Mouse (Mus musculus) cerebellum, adult 2 months (tissue): ENCODE data around the gene Islr. TPM values are rescaled to one million over a fixed set of nuclear protein-coding genes. Genes with fewer than 3 reads are reported as not detected.

Source experiments
- DNase-seq, 2 experiments: peaks; one replicate each; pipeline ENCODE4 v3.0.0; 2021
- H3K27ac ChIP-seq: fragments of 200-500 bp; 2 replicates; pipeline ENCODE4 v1.5.1; 2012; ENCODE audit warnings: low read length, control low read depth, inconsistent platforms; ENCODE audit not compliant: insufficient read depth
- H3K27me3 ChIP-seq: fragments of 200-500 bp; 2 replicates; pipeline ENCODE4 v1.6.1; 2012; ENCODE audit warnings: inconsistent platforms, mild to moderate bottlenecking, low read length, moderate library complexity; ENCODE audit not compliant: control insufficient read depth, insufficient read depth
- H3K4me1 ChIP-seq: fragments of 200-500 bp; 2 replicates; pipeline ENCODE4 v1.6.1; 2011; ENCODE audit warnings: low read length; ENCODE audit not compliant: control insufficient read depth, insufficient read depth
- H3K4me3 ChIP-seq: fragments of 200-500 bp; replicated peaks from 2 replicates; pipeline ENCODE3; 2011; ENCODE audit warnings: mild to moderate bottlenecking, low read depth, low read length, control low read depth; ENCODE audit not compliant: insufficient read depth
- CTCF ChIP-seq: fragments of 200-500 bp; IDR thresholded peaks from 2 replicates; pipeline ENCODE4 v1.5.1; 2011; ENCODE audit warnings: low read depth, mild to moderate bottlenecking, control low read depth, low read length, moderate library complexity, borderline replicate concordance; ENCODE audit not compliant: insufficient read depth
- POLR2A ChIP-seq: fragments of 200-500 bp; IDR thresholded peaks from 2 replicates; pipeline ENCODE4 v1.6.1; 2011; ENCODE audit warnings: low read length, control low read depth, borderline replicate concordance; ENCODE audit not compliant: insufficient read depth
- WGBS: fragments of 180-500 bp; shearing (Covaris S2); methylation state at CpG from one replicate; pipeline ENCODE4 v1.1.7; 2018; 5-methylcytosine and 5-hydroxymethylcytosine counted together
- polyA plus RNA-seq: library from polyadenylated mRNA; depleted of rRNA; stranded (reverse); fragments of >200 nt; gene quantifications from 2 replicates; pipeline ENCODE4 v1.2.3, GENCODE M21; 2012

Gene Islr
- polyA plus RNA-seq, 1 experiment: 6.4 TPM

- no peak overlapping the region for H3K27ac ChIP-seq
- 45% methylated on average over 4 of the region's 4 CpGs for WGBS
- DNase-seq: no peak
- no peak for TF ChIP-seq POLR2A
- TF ChIP-seq CTCF: no peak
- H3K4me3 ChIP-seq: no peak overlapping the region
- H3K27me3 ChIP-seq: no peaks in the 10 kb centered on the region
- H3K4me1 ChIP-seq: 0 out of 2 replicates have a peak, but pooled peaks cover 2% of the 10 kb centered on the region
Measured at GRCm38 (mm10) chr9:58159855-58160254, 44.3 kb downstream of the Islr start.

- TF ChIP-seq POLR2A (no peak), CTCF (no peak)
- Histone ChIP-seq H3K27ac (no peak overlapping the region), H3K4me3 (no peak overlapping the region), H3K4me1 (0 out of 2 replicates have a peak, but pooled peaks cover 2% of the 10 kb centered on the region), H3K27me3 (no peaks in the 10 kb centered on the region)
- WGBS: 86% methylated on average over 7 of the region's 7 CpGs
- no peak for DNase-seq
Measured at GRCm38 (mm10) chr9:58158541-58159311, 45.4 kb downstream of the Islr start.

GRCm38 (mm10) chr9:58157838-58158237, 46.3 kb downstream of the Islr start:
- Histone ChIP-seq H3K27ac (no peak overlapping the region), H3K27me3 (no peaks in the 10 kb centered on the region), H3K4me1 (0 out of 2 replicates have a peak, but pooled peaks cover 2% of the 10 kb centered on the region), H3K4me3 (no peak overlapping the region)
- TF ChIP-seq CTCF (no peak), POLR2A (no peak)
- DNase-seq: no peak
- WGBS: 67% methylated on average over 13 of the region's 13 CpGs

GRCm38 (mm10) chr9:58156819-58157560, 47.1 kb downstream of the Islr start:
- H3K27ac ChIP-seq: no peak overlapping the region
- 0 out of 2 replicates have a peak, but pooled peaks cover 2% of the 10 kb centered on the region for H3K4me1 ChIP-seq
- no peaks in the 10 kb centered on the region for H3K27me3 ChIP-seq
- no peak for TF ChIP-seq CTCF
- no peak for TF ChIP-seq POLR2A
- WGBS: 84% methylated on average over 22 of the region's 22 CpGs
- no peak for DNase-seq
- H3K4me3 ChIP-seq: no peak overlapping the region

- DNase-seq: no peak
Measured at GRCm38 (mm10) chr9:58155366-58155765, 48.7 kb downstream of the Islr start.

GRCm38 (mm10) chr9:58153095-58153494, 51.0 kb downstream of the Islr start:
- Histone ChIP-seq H3K4me1 (peaks cover 12% of the 10 kb centered on the region), H3K4me3 (no peak overlapping the region), H3K27ac (no peak overlapping the region), H3K27me3 (no peaks in the 10 kb centered on the region)
- 75% methylated on average over 3 of the region's 3 CpGs for WGBS
- TF ChIP-seq CTCF (no peak), POLR2A (no peak)
- DNase-seq: no peak

More at GRCm38 (mm10) chr9:58155366-58155765, 48.7 kb downstream of the Islr start:
- 67% methylated on average over 3 of the region's 3 CpGs for WGBS
- Histone ChIP-seq H3K27me3 (no peaks in the 10 kb centered on the region), H3K4me3 (no peak overlapping the region), H3K4me1 (0 out of 2 replicates have a peak, but pooled peaks cover 2% of the 10 kb centered on the region), H3K27ac (no peak overlapping the region)
- TF ChIP-seq POLR2A: no peak

GRCm38 (mm10) chr9:58150733-58151361, 53.3 kb downstream of the Islr start:
- 92% methylated on average over 4 of the region's 4 CpGs for WGBS
- no peak overlapping the region for H3K27ac ChIP-seq
- DNase-seq: no peak

More at GRCm38 (mm10) chr9:58150733-58151361, 53.3 kb downstream of the Islr start:
- TF ChIP-seq POLR2A (no peak), CTCF (no peak)
- H3K4me3 ChIP-seq: no peak overlapping the region
- peaks cover 17% of the 10 kb centered on the region for H3K4me1 ChIP-seq
- H3K27me3 ChIP-seq: no peaks in the 10 kb centered on the region
